Mouse (Mus musculus) ES-Bruce4 (cell line): ENCODE data around the gene Arl4d.

Experiments used
- CTCF ChIP-seq: IDR thresholded peaks from one replicate; pipeline ENCODE4 v1.8.1; 2011; ENCODE audit warnings: low read depth, low read length
- POLR2A ChIP-seq: IDR thresholded peaks from one replicate; pipeline ENCODE4 v1.8.1; 2011; ENCODE audit warnings: low read length; ENCODE audit not compliant: insufficient read depth

GRCm38 (mm10) chr11:101695906-101696661, 30.7 kb downstream of the Arl4d start:
- TF ChIP-seq CTCF (no peak), POLR2A (no peak)
